Comparison of ENCODE assay signal across 8 mouse cellular contexts in genomic region chr12:119945589-119946310, GRCm38 (mm10). TPM values are rescaled to one million over a fixed set of nuclear protein-coding genes. Genes with fewer than 3 reads are reported as not detected.
DNase-seq lines count a peak whose midpoint lies in the region; ATAC-seq and TF ChIP-seq lines count a peak whose summit lies in the region.

TSS of gene Tmem196 (plus strand) at chr12:119945822.

- peak within 1 kb of the TSS; percentile 63 for H3K4me2 ChIP-seq in intestine, postnatal 0 days (replicated peaks; ENCODE audit: low read depth)
- H3K4me2 ChIP-seq in midbrain, embryonic 11.5 days: peak within 1 kb of the TSS; percentile 82

- DNase-seq in heart, embryonic 10.5 days (ENCODE audit: low spot score): peak; percentile 75
- DNase-seq in heart, adult 9 months (ENCODE audit: low spot score in 2 of 2): no peak
- peak; percentile 80 for DNase-seq in brain, embryonic 14.5 days (ENCODE audit: low read depth)
- DNase-seq in forelimb bud, embryonic 11.5 days (ENCODE audit: low read depth, low spot score): peak; percentile 23
- peak; percentile 96 for DNase-seq in midbrain, embryonic 11.5 days (ENCODE audit: low spot score, missing footprints)
- DNase-seq in adipocyte (ENCODE audit: low spot score): no peak

- H3K27ac ChIP-seq in heart, embryonic 10.5 days: peak within 1 kb of the TSS; percentile 73
- no peak within 1 kb of the TSS for H3K27ac ChIP-seq in intestine, postnatal 0 days (ENCODE audit: low read depth, low read length)
- no peak within 1 kb of the TSS for H3K27ac ChIP-seq in midbrain, embryonic 11.5 days (ENCODE audit: low read depth, low read length)
- H3K27ac ChIP-seq in testis, adult 2 months (ENCODE audit: control insufficient read depth, insufficient read depth, low read depth, low read length): no peak within 1 kb of the TSS

- 0 out of 2 replicates have a peak, but pooled peaks have one; percentile 8 for TF ChIP-seq POLR2A in brain, embryonic 14.5 days (IDR thresholded peaks at IDR 0.05; ENCODE audit: borderline replicate concordance, extremely low read depth, insufficient read depth, insufficient read length, poor library complexity, severe bottlenecking)
- no peak for TF ChIP-seq POLR2A in testis, adult 2 months (IDR thresholded peaks at IDR 0.05; ENCODE audit: control insufficient read depth, low read depth, low read length)

- WGBS in heart, embryonic 10.5 days: 4% methylated on average over 25 of the region's 25 CpGs
- 3% methylated on average over 25 of the region's 25 CpGs for WGBS in intestine, postnatal 0 days
- 3% methylated on average over 25 of the region's 25 CpGs for WGBS in midbrain, embryonic 11.5 days

- H3K4me1 ChIP-seq in heart, embryonic 10.5 days: peaks cover 6% of the 10 kb centered on the region; the same call in 1 of the 2 replicates
- no peaks in the 10 kb centered on the region for H3K4me1 ChIP-seq in intestine, postnatal 0 days (replicated peaks; ENCODE audit: control insufficient read depth, insufficient read depth, low read length)
- peaks cover 5% of the 10 kb centered on the region; the same call in 1 of the 2 replicates for H3K4me1 ChIP-seq in midbrain, embryonic 11.5 days (ENCODE audit: control insufficient read depth, insufficient read depth, low read length)
- H3K4me1 ChIP-seq in testis, adult 2 months (ENCODE audit: control insufficient read depth, insufficient read depth, low read length): peaks cover 3% of the 10 kb centered on the region; the same call in 1 of the 2 replicates

- no peak for ATAC-seq in intestine, postnatal 0 days
- peak; percentile 88 for ATAC-seq in midbrain, embryonic 11.5 days (ENCODE audit: low FRiP score)

- 0 out of 2 replicates have a peak within 1 kb of the TSS, but pooled peaks have one; percentile 11 for H3K9ac ChIP-seq in intestine, postnatal 0 days (ENCODE audit: low read depth, low read length)
- peak within 1 kb of the TSS; percentile 83 for H3K9ac ChIP-seq in midbrain, embryonic 11.5 days (ENCODE audit: low read length)

- TF ChIP-seq CTCF in brain, embryonic 14.5 days (IDR thresholded peaks at IDR 0.05; ENCODE audit: borderline replicate concordance, extremely low read depth, insufficient read depth, insufficient read length): no peak
- no peak for TF ChIP-seq CTCF in intestine, postnatal 0 days (IDR thresholded peaks at IDR 0.05; ENCODE audit: low read depth)
- TF ChIP-seq CTCF in testis, adult 2 months (IDR thresholded peaks at IDR 0.05; ENCODE audit: control insufficient read depth, insufficient read depth, insufficient replicate concordance, low read depth, low read length): no peak

- H3K36me3 ChIP-seq in heart, embryonic 10.5 days: no peaks in the 10 kb centered on the region
- no peaks in the 10 kb centered on the region for H3K36me3 ChIP-seq in intestine, postnatal 0 days (ENCODE audit: control insufficient read depth, insufficient read depth)
- no peaks in the 10 kb centered on the region for H3K36me3 ChIP-seq in midbrain, embryonic 11.5 days (ENCODE audit: control insufficient read depth, insufficient read depth, low read length)
- no peaks in the 10 kb centered on the region for H3K36me3 ChIP-seq in testis, adult 2 months (ENCODE audit: control insufficient read depth, insufficient read depth, low read length)

- no peaks in the 10 kb centered on the region for H3K9me3 ChIP-seq in heart, embryonic 10.5 days
- H3K9me3 ChIP-seq in intestine, postnatal 0 days (ENCODE audit: control insufficient read depth): no peaks in the 10 kb centered on the region
- H3K9me3 ChIP-seq in midbrain, embryonic 11.5 days (ENCODE audit: control insufficient read depth, low read length): no peaks in the 10 kb centered on the region

- H3K4me3 ChIP-seq in heart, embryonic 10.5 days: peak within 1 kb of the TSS; percentile 67
- H3K4me3 ChIP-seq in intestine, postnatal 0 days (ENCODE audit: low read depth, low read length): peak within 1 kb of the TSS; percentile 35
- H3K4me3 ChIP-seq in midbrain, embryonic 11.5 days (ENCODE audit: low read depth, low read length): peak within 1 kb of the TSS; percentile 55
- H3K4me3 ChIP-seq in testis, adult 2 months (ENCODE audit: control insufficient read depth, low read depth, low read length): peak within 1 kb of the TSS; percentile 19

- no peaks in the 10 kb centered on the region for H3K27me3 ChIP-seq in heart, embryonic 10.5 days (ENCODE audit: insufficient read depth, poor library complexity, severe bottlenecking)
- H3K27me3 ChIP-seq in intestine, postnatal 0 days (replicated peaks; ENCODE audit: control insufficient read depth, insufficient read depth, low read length): 0 out of 2 replicates have a peak, but pooled peaks cover 5% of the 10 kb centered on the region
- no peaks in the 10 kb centered on the region for H3K27me3 ChIP-seq in midbrain, embryonic 11.5 days (ENCODE audit: control insufficient read depth, insufficient read depth, low read length)
- no peaks in the 10 kb centered on the region for H3K27me3 ChIP-seq in testis, adult 2 months (ENCODE audit: control insufficient read depth, insufficient read depth, low read length)

RNA-seq across cellular contexts. Expression of gene Tmem196, which starts in this region (rescaled TPM):
- polyA plus RNA-seq in heart, embryonic 10.5 days (2016; fragmentation: Nextera tagmentation; extraction: Ambion mirVana): 0.41 and 0.45 TPM in 2 replicates
- 2.8 and 4.8 TPM in 2 replicates for polyA plus RNA-seq in brain, embryonic 14.5 days (2012; rRNA removed)
- polyA plus RNA-seq in intestine, postnatal 0 days (2015; fragmentation: Nextera tagmentation; extraction: Ambion mirVana): 0.60 and 0.81 TPM in 2 replicates
- polyA plus RNA-seq in midbrain, embryonic 11.5 days (2014; fragmentation: Nextera tagmentation; extraction: Ambion mirVana): 1.4 and 1.8 TPM in 2 replicates
- not detected in 2 replicates for polyA plus RNA-seq in testis, adult 2 months (2012; rRNA removed)

Comparison
In these comparisons a context has a peak if more than half of its experiments do, and no peak if none do; other contexts are left out.
1. Peak in DNase-seq, H3K4me3 ChIP-seq and H3K27ac ChIP-seq in heart, embryonic 10.5 days; RNA of the gene not detected or under 1 TPM.
2. DNase-seq: peak in brain, embryonic 14.5 days (single experiment), forelimb bud, embryonic 11.5 days (single experiment) and midbrain, embryonic 11.5 days (single experiment); none in heart, adult 9 months (0 of 2) and adipocyte (single experiment).
3. Peak in every context shown above with its lines, with median percentiles within 50 percentile points of each other: H3K4me3 ChIP-seq.